Mouse (Mus musculus) thymus, adult 18-20 months (tissue): ENCODE measurements at regions not wholly inside any gene's neighbourhood (a gene's known extent, or its start where the extent isn't known, plus 50 kb on each side); places are given as distances from the start of the nearest gene placed in this dataset.

ENCODE experiments used
- DNase-seq, 2 experiments: peaks; one replicate each; pipeline ENCODE4 v3.0.0; 2022; ENCODE audit warnings: mixed read lengths in 2 of 2

GRCm38 (mm10) chr10:83819266-83819949 lies 96.7 kb downstream of the 1500009L16Rik start:
- peak in 1 of 2 experiments; percentile 7 for DNase-seq

GRCm38 (mm10) chr10:83819950-83820275 lies 97.2 kb downstream of the 1500009L16Rik start:
- DNase-seq: no peak

- DNase-seq: no peak
Observed at GRCm38 (mm10) chr10:83821089-83821488, 98.4 kb downstream of the 1500009L16Rik start.

GRCm38 (mm10) chr10:83826105-83826504 lies 103.4 kb downstream of the 1500009L16Rik start:
- DNase-seq: no peak

GRCm38 (mm10) chr10:83836351-83836750 lies 113.7 kb downstream of the 1500009L16Rik start:
- no peak for DNase-seq

- DNase-seq: no peak
Observed at GRCm38 (mm10) chr10:83840226-83840625, 117.6 kb downstream of the 1500009L16Rik start.

GRCm38 (mm10) chr10:83850881-83851280 lies 128.2 kb downstream of the 1500009L16Rik start:
- no peak for DNase-seq

- no peak for DNase-seq
Observed at GRCm38 (mm10) chr10:83852194-83852593, 129.5 kb downstream of the 1500009L16Rik start.

GRCm38 (mm10) chr10:83852806-83853205 lies 130.1 kb downstream of the 1500009L16Rik start:
- DNase-seq: no peak

GRCm38 (mm10) chr10:83857794-83858442 lies 135.3 kb downstream of the 1500009L16Rik start:
- DNase-seq: no peak

- DNase-seq: no peak
Observed at GRCm38 (mm10) chr10:83858689-83859088, 136.0 kb downstream of the 1500009L16Rik start.

- no peak for DNase-seq
Observed at GRCm38 (mm10) chr10:83859633-83860032, 137.0 kb downstream of the 1500009L16Rik start.

- no peak for DNase-seq
Observed at GRCm38 (mm10) chr10:83861574-83862190, 139.0 kb downstream of the 1500009L16Rik start.

GRCm38 (mm10) chr10:83864591-83864990 lies 141.9 kb downstream of the 1500009L16Rik start:
- no peak for DNase-seq

GRCm38 (mm10) chr10:83865929-83866328 lies 143.3 kb downstream of the 1500009L16Rik start:
- no peak for DNase-seq

GRCm38 (mm10) chr10:83871736-83872400 lies 149.2 kb downstream of the 1500009L16Rik start:
- no peak for DNase-seq

- no peak for DNase-seq
Observed at GRCm38 (mm10) chr10:83878745-83879144, 156.1 kb downstream of the 1500009L16Rik start.

- DNase-seq: no peak
Observed at GRCm38 (mm10) chr10:83882119-83882890, 159.6 kb downstream of the 1500009L16Rik start.

- no peak for DNase-seq
Observed at GRCm38 (mm10) chr10:83882891-83883185, 160.2 kb downstream of the 1500009L16Rik start.

GRCm38 (mm10) chr10:83884553-83884952 lies 161.9 kb downstream of the 1500009L16Rik start:
- DNase-seq: no peak

- DNase-seq: no peak
Observed at GRCm38 (mm10) chr10:83888587-83888986, 165.9 kb downstream of the 1500009L16Rik start.

GRCm38 (mm10) chr10:83895741-83896150 lies 173.1 kb downstream of the 1500009L16Rik start:
- no peak for DNase-seq

- DNase-seq: no peak
Observed at GRCm38 (mm10) chr10:83896160-83896559, 173.5 kb downstream of the 1500009L16Rik start.
